ENCODE assay signal across 9 mouse cellular contexts in genomic region chr11:60984912-60985558, GRCm38 (mm10). TPM values are rescaled to one million over a fixed set of nuclear protein-coding genes. Genes with fewer than 3 reads are reported as not detected.
DNase-seq lines count a peak whose midpoint lies in the region; ATAC-seq lines count a peak whose summit lies in the region.
"Had no signal": no experiment of that assay in that cellular context is flagged by ENCODE, and none has a peak within 500 bp of the region (broad histone marks: within the 10 kb centered on the region; RNA-seq: fewer than 3 reads in every experiment).

No protein-coding gene starts in this region.

- no peak for DNase-seq in hindbrain, embryonic 10.5 days (ENCODE audit: low spot score)
- peak; percentile 31 for DNase-seq in adipocyte (ENCODE audit: low spot score)
- peak; percentile 92 for DNase-seq in cerebellum, adult 9-11 months
- no peak for DNase-seq in spleen, adult 12 weeks (ENCODE audit: low spot score)

- no peaks in the 10 kb centered on the region for H3K27me3 ChIP-seq in hindbrain, embryonic 15.5 days
- no peaks in the 10 kb centered on the region for H3K27me3 ChIP-seq in hindbrain, embryonic 10.5 days (ENCODE audit: insufficient read depth, poor library complexity, severe bottlenecking)
- H3K27me3 ChIP-seq in heart, embryonic 15.5 days, result no peaks in the 10 kb centered on the region
- H3K27me3 ChIP-seq in intestine, embryonic 16.5 days (replicated peaks; ENCODE audit: control insufficient read depth, insufficient read depth, low read length), result no peaks in the 10 kb centered on the region

- peak; percentile 81 for ATAC-seq in hindbrain, embryonic 15.5 days (ENCODE audit: low FRiP score, low read depth)
- peak; percentile 75 for ATAC-seq in heart, embryonic 15.5 days (replicated peaks; ENCODE audit: insufficient number of reproducible peaks, insufficient read depth, low FRiP score, low read depth)
- no peak for ATAC-seq in erythroid progenitor cell, adult 5-6 weeks (replicated peaks; ENCODE audit: low FRiP score, poor library complexity, severe bottlenecking)
- no peak for ATAC-seq in intestine, embryonic 16.5 days

- no peaks in the 10 kb centered on the region for H3K9me3 ChIP-seq in hindbrain, embryonic 15.5 days
- no peaks in the 10 kb centered on the region for H3K9me3 ChIP-seq in hindbrain, embryonic 10.5 days
- no peaks in the 10 kb centered on the region for H3K9me3 ChIP-seq in heart, embryonic 15.5 days (replicated peaks)
- no peaks in the 10 kb centered on the region for H3K9me3 ChIP-seq in intestine, embryonic 16.5 days (ENCODE audit: control insufficient read depth, low read length)

- H3K9ac ChIP-seq in hindbrain, embryonic 15.5 days, result no peak overlapping the region
- no peak overlapping the region for H3K9ac ChIP-seq in heart, embryonic 15.5 days
- H3K9ac ChIP-seq in intestine, embryonic 16.5 days (ENCODE audit: low read depth, low read length), result no peak overlapping the region

- 60% methylated on average over 13 of the region's 13 CpGs for WGBS in hindbrain, embryonic 15.5 days
- 63% methylated on average over 13 of the region's 13 CpGs for WGBS in hindbrain, embryonic 10.5 days
- 53% methylated on average over 13 of the region's 13 CpGs for WGBS in heart, embryonic 15.5 days
- WGBS in intestine, embryonic 16.5 days, result 76% methylated on average over 13 of the region's 13 CpGs

- H3K4me3 ChIP-seq in hindbrain, embryonic 15.5 days, result no peak overlapping the region
- no peak overlapping the region for H3K4me3 ChIP-seq in hindbrain, embryonic 10.5 days
- H3K4me3 ChIP-seq in heart, embryonic 15.5 days, result peak overlapping the region; percentile 19; the same call in 1 of the 2 replicates
- no peak overlapping the region for H3K4me3 ChIP-seq in intestine, embryonic 16.5 days (ENCODE audit: low read length)

- no peak overlapping the region for H3K4me2 ChIP-seq in hindbrain, embryonic 15.5 days
- H3K4me2 ChIP-seq in heart, embryonic 15.5 days, result peak overlapping the region; percentile 37
- H3K4me2 ChIP-seq in intestine, embryonic 16.5 days (ENCODE audit: low read depth, low read length), result no peak overlapping the region

- H3K36me3 ChIP-seq in hindbrain, embryonic 15.5 days, result no peaks in the 10 kb centered on the region
- no peaks in the 10 kb centered on the region for H3K36me3 ChIP-seq in hindbrain, embryonic 10.5 days
- no peaks in the 10 kb centered on the region for H3K36me3 ChIP-seq in heart, embryonic 15.5 days
- H3K36me3 ChIP-seq in intestine, embryonic 16.5 days (ENCODE audit: control insufficient read depth, insufficient read depth, low read length), result no peaks in the 10 kb centered on the region

- no peaks in the 10 kb centered on the region for H3K4me1 ChIP-seq in hindbrain, embryonic 15.5 days (replicated peaks)
- peaks cover 13% of the 10 kb centered on the region; the same call in 1 of the 2 replicates for H3K4me1 ChIP-seq in hindbrain, embryonic 10.5 days (replicated peaks)
- peaks cover 22% of the 10 kb centered on the region for H3K4me1 ChIP-seq in heart, embryonic 15.5 days (replicated peaks)
- H3K4me1 ChIP-seq in intestine, embryonic 16.5 days (ENCODE audit: control insufficient read depth, insufficient read depth, low read length), result no peaks in the 10 kb centered on the region

- H3K27ac ChIP-seq in hindbrain, embryonic 15.5 days (replicated peaks), result no peak overlapping the region
- H3K27ac ChIP-seq in hindbrain, embryonic 10.5 days, result no peak overlapping the region
- peak overlapping the region; percentile 82 for H3K27ac ChIP-seq in heart, embryonic 15.5 days
- H3K27ac ChIP-seq in intestine, embryonic 16.5 days (ENCODE audit: low read length), result no peak overlapping the region

RNA-seq across cellular contexts. Expression of gene Kcnj12, which starts 37.3 kb away (rescaled TPM):
- 4.9 and 5.2 TPM in 2 replicates for polyA plus RNA-seq in hindbrain, embryonic 15.5 days (2015; fragmentation: Nextera tagmentation; extraction: Ambion mirVana)
- polyA plus RNA-seq in hindbrain, embryonic 10.5 days (2016; fragmentation: Nextera tagmentation; extraction: Ambion mirVana), result 2.9 and 3.7 TPM in 2 replicates
- polyA plus RNA-seq in heart, embryonic 15.5 days (2015; fragmentation: Nextera tagmentation; extraction: Ambion mirVana), result 5.5 TPM in 2 replicates
- total RNA-seq in erythroid progenitor cell, adult 5-6 weeks (2015; ENCODE audit: low replicate concordance), result not detected in 2 replicates
- total RNA-seq in erythroid progenitor cell, adult 5-6 weeks (2017; ENCODE audit: low replicate concordance), result not detected in 2 replicates
- polyA plus RNA-seq in intestine, embryonic 16.5 days (2015; fragmentation: Nextera tagmentation; extraction: Ambion mirVana), result 0.71 and 1.1 TPM in 2 replicates
- total RNA-seq: MEL had no signal

RNA-seq across cellular contexts. Expression of gene Map2k3, which starts 53.2 kb away (rescaled TPM):
- polyA plus RNA-seq in hindbrain, embryonic 15.5 days (2015; fragmentation: Nextera tagmentation; extraction: Ambion mirVana), result 31.5 and 31.8 TPM in 2 replicates
- polyA plus RNA-seq in hindbrain, embryonic 10.5 days (2016; fragmentation: Nextera tagmentation; extraction: Ambion mirVana), result 55.9 and 67.5 TPM in 2 replicates
- 53.3 and 76.0 TPM in 2 replicates for polyA plus RNA-seq in heart, embryonic 15.5 days (2015; fragmentation: Nextera tagmentation; extraction: Ambion mirVana)
- 105 and 148 TPM in 2 replicates for total RNA-seq in erythroid progenitor cell, adult 5-6 weeks (2015; ENCODE audit: low replicate concordance)
- total RNA-seq in erythroid progenitor cell, adult 5-6 weeks (2017; ENCODE audit: low replicate concordance), result 93.2 and 132 TPM in 2 replicates
- polyA plus RNA-seq in intestine, embryonic 16.5 days (2015; fragmentation: Nextera tagmentation; extraction: Ambion mirVana), result 172 and 174 TPM in 2 replicates

Comparison
In these comparisons a context has a peak if more than half of its experiments do, and no peak if none do; other contexts are left out.
1. ATAC-seq: peak in hindbrain, embryonic 15.5 days (single experiment) and heart, embryonic 15.5 days (single experiment); none in erythroid progenitor cell, adult 5-6 weeks (single experiment) and intestine, embryonic 16.5 days (single experiment).
2. DNase-seq: peak in adipocyte (single experiment) and cerebellum, adult 9-11 months (single experiment); none in hindbrain, embryonic 10.5 days (single experiment) and spleen, adult 12 weeks (single experiment).